Mouse (Mus musculus) thymus, adult 2 months (tissue): ENCODE results near the gene Hist1h4d. TPM values are rescaled to one million over a fixed set of nuclear protein-coding genes. Genes with fewer than 3 reads are reported as not detected.
A peak's percentile ranks its signal among the peaks of the same experiment; 100 is the strongest.
"Not testable (repeated sequence)": the region's sequence is repeated elsewhere in the genome, so short reads cannot be mapped to it uniquely, and the experiment has no call there.

Source experiments
- DNase-seq: peaks from one replicate; pipeline ENCODE4 v3.0.0; 2021
- H3K27ac ChIP-seq: fragments of 200-500 bp; 2 replicates; pipeline ENCODE4 v1.5.1; 2012; ENCODE audit warnings: low read length, control low read depth; ENCODE audit not compliant: control insufficient read depth, insufficient read depth
- H3K27me3 ChIP-seq: fragments of 200-500 bp; 2 replicates; pipeline ENCODE4 v1.6.1; 2012; ENCODE audit warnings: mild to moderate bottlenecking, low read length, moderate library complexity, mixed read lengths; ENCODE audit not compliant: control insufficient read depth, insufficient read depth
- H3K36me3 ChIP-seq: fragments of 200-500 bp; 2 replicates; pipeline ENCODE4 v1.6.1; 2012; ENCODE audit warnings: mild to moderate bottlenecking, low read length, moderate library complexity; ENCODE audit not compliant: control insufficient read depth, insufficient read depth
- H3K4me1 ChIP-seq: fragments of 200-500 bp; replicated peaks from 2 replicates; pipeline ENCODE4 v1.6.1; 2012; ENCODE audit warnings: low read length; ENCODE audit not compliant: control insufficient read depth, insufficient read depth
- H3K4me3 ChIP-seq: fragments of 200-500 bp; 2 replicates; pipeline ENCODE4 v1.5.1; 2012; ENCODE audit warnings: mild to moderate bottlenecking, low read length, control low read depth, moderate library complexity; ENCODE audit not compliant: control insufficient read depth, insufficient read depth
- CTCF ChIP-seq: fragments of 200-500 bp; IDR thresholded peaks from 2 replicates; pipeline ENCODE4 v1.5.1; 2012; ENCODE audit warnings: mild to moderate bottlenecking, control low read depth, low read length, moderate library complexity, borderline replicate concordance; ENCODE audit not compliant: control insufficient read depth, poor library complexity, insufficient read depth; ENCODE audit errors: extremely low read depth
- POLR2A ChIP-seq: fragments of 200-500 bp; IDR thresholded peaks from 2 replicates; pipeline ENCODE4 v1.6.1; 2012; ENCODE audit warnings: mild to moderate bottlenecking, low read length, control low read depth, moderate library complexity; ENCODE audit not compliant: control insufficient read depth, poor library complexity, insufficient read depth; ENCODE audit errors: extremely low read depth
- WGBS: fragments of 180-500 bp; shearing (Covaris S2); methylation state at CpG from one replicate; pipeline ENCODE4 v1.1.7; 2018; 5-methylcytosine and 5-hydroxymethylcytosine counted together
- polyA plus RNA-seq: library from polyadenylated mRNA; depleted of rRNA; stranded (reverse); fragments of >200 nt; gene quantifications from 2 replicates; pipeline ENCODE4 v1.2.3, GENCODE M21; 2012; rRNA removed

Gene Hist1h4d
- polyA plus RNA-seq: 115 and 120 TPM in 2 replicates

DNA sequence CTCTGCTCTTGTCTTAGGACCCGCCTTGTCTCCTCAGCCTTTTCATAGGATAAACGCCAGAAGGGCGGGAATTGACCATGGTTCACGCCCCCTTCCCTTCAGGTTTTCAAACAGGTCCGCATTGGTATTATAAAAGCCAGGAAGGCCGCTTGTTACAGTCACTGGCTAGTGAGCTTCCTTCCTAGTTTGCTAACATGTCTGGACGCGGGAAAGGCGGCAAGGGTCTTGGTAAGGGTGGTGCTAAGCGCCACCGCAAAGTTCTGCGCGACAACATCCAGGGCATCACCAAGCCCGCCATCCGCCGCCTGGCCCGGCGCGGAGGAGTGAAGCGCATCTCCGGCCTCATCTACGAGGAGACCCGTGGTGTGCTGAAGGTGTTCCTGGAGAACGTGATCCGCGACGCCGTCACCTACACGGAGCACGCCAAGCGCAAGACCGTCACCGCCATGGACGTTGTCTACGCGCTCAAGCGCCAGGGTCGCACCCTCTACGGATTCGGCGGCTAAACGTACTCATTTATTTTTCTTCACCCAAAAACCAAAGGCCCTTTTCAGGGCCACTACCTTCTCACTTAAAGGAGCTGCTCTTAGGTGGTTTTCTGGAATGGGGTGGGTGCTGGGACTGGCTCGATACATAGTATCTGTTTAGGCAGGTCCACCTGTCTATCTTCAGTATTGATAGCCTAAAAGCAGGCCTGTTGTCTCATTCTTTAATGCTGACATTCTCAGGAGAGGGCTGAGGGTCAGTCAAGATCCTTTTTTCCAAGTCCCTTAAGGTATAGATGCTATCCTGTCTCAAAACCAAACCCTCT lies at the start of gene Hist1h4d:
Gene Hist1h4d (plus strand): TSS at position 191 of the 811 bp plus-strand sequence.
- Histone ChIP-seq H3K27ac (peak within 1 kb of the TSS; percentile 73), H3K36me3 (no peaks in the 10 kb centered on the region)
- peak; percentile 95 for DNase-seq

DNA sequence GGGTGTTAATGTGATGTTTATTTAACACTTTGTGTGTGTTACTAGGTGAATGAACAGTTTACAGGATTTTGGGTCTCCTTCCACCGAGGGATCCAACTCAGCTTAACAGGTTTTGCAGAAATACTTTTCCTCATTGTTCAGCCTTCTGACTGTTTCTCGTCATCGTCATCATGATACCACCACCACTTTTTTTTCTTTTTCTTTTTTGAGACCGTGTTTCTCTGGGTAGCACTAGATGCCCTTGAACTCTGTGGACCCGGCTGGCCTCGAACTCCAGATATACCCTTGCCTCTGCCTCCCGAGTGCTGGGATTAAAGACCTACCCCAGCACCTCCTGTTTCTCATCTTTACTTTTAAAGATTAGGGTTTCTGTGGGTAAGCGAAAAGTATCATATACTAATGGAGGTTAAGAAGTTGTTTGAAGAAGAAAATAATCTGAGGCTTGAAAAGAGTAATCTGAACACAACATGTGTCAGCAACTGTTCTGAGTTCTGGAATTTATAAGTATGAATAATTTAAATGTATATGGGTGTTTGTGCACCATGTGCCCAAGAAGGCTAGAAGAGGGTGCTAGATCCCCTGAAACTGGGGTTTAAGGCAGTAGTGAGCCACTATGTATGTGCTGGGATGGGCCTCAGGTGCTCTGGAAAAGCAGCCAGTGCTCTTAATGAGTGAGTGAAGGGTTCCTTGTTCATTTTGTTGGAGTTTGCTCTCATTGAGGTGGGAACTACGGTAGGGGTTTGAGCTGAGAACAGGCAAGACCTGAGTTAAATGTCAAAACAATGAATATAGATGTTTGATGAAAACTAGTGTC lies 48.9 kb upstream of the Hist1h4d start:
- peak overlapping the region; percentile 5; the same call in 1 of the 2 replicates for H3K4me3 ChIP-seq
- H3K4me1 ChIP-seq: peaks cover 6% of the 10 kb centered on the region
- WGBS: 22% methylated on average over 9 of the region's 9 CpGs
- H3K27me3 ChIP-seq: no peaks in the 10 kb centered on the region
- TF ChIP-seq CTCF (no peak), POLR2A (no peak)
- no peak for DNase-seq
- no peaks in the 10 kb centered on the region for H3K36me3 ChIP-seq
- H3K27ac ChIP-seq: peak overlapping the region; percentile 82

More for the DNA sequence above, at the start of gene Hist1h4d:
- Histone ChIP-seq H3K4me3 (peak within 1 kb of the TSS; percentile 49), H3K27me3 (no peaks in the 10 kb centered on the region), H3K4me1 (peaks cover 10% of the 10 kb centered on the region)
- no peak for TF ChIP-seq CTCF
- peak; percentile 98 for TF ChIP-seq POLR2A
- WGBS: under 1% methylated on average over 43 of the region's 43 CpGs

DNA sequence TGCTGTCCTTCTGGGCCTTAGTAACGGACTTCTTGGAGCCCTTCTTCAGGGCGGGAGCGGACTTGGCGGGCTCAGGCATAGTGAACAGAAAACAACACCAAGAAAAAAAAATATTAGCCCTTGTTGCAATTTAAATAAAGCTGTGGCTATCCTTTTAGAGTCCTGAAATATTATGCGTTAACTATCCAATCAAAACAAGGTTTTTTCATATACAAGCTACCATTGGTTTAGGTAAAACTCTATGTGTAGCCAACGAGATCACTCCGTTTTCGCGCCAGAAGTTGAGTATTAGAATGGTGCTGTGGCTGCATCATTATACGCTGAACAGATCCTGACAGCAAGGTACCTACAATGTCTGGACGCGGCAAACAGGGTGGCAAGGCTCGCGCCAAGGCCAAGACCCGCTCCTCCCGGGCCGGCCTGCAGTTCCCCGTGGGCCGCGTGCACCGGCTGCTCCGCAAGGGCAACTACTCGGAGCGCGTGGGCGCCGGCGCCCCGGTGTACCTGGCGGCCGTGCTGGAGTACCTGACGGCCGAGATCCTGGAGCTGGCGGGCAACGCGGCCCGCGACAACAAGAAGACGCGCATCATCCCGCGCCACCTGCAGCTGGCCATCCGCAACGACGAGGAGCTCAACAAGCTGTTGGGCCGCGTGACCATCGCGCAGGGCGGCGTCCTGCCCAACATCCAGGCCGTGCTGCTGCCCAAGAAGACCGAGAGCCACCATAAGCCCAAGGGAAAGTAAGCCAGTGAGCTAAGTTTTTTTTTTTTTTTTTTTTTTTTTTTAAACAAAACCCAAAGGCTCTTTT lies 47.6 kb upstream of the Hist1h4d start, which contains the start of gene Hist1h2af:
Gene Hist1h2af (plus strand): TSS at position 347 of the 808 bp plus-strand sequence.
- peak; percentile 64 for DNase-seq
- not testable (repeated sequence) for H3K36me3 ChIP-seq, H3K4me1 ChIP-seq, H3K27me3 ChIP-seq
- WGBS: under 1% methylated on average over 29 of the region's 53 CpGs
- H3K27ac ChIP-seq: peak within 1 kb of the TSS; percentile 92
- H3K4me3 ChIP-seq: peak within 1 kb of the TSS; percentile 54

DNA sequence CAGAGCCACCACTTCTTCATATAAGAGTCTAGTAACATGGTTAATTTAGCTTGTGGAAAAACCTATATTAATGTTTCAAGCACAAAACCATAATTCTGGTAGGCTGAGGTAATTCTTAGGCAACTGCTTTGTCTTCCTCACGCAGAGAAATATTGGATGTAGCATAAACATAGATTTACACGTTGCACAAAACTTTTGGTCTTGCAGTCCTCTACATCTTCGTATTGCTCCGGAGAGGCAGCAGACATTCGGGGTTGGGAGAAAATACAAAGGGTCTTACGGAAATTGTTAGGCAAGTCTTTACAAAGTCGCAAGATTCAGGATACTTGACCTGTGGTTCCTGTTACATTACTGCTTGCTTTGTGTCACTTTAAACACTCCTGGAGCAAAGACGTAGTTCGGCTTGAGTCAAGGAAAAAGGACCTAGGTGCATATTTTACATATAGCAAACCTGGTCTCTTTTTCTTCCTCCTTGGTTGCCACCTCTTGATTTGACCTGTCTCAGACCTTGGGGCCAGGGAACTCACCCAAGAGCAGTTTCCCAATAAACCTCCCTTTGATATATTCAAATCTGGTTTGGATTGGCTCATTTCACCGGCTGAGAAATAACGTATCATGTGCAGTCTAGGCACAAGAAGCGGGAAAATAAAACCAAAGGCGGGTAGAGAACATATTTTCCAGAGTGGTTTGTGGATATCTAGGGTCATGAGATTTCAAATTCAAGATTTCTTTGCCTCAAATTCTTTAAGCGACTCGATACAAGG lies 46.8 kb upstream of the Hist1h4d start:
- Histone ChIP-seq H3K4me3 (no peak overlapping the region), H3K36me3 (no peaks in the 10 kb centered on the region), H3K27ac (no peak overlapping the region; the same call in none of the 2 replicates), H3K27me3 (no peaks in the 10 kb centered on the region), H3K4me1 (peaks cover 6% of the 10 kb centered on the region)
- WGBS: under 1% methylated on average over 15 of the region's 15 CpGs
- TF ChIP-seq POLR2A: no peak
- TF ChIP-seq CTCF: no peak
- no peak for DNase-seq

DNA sequence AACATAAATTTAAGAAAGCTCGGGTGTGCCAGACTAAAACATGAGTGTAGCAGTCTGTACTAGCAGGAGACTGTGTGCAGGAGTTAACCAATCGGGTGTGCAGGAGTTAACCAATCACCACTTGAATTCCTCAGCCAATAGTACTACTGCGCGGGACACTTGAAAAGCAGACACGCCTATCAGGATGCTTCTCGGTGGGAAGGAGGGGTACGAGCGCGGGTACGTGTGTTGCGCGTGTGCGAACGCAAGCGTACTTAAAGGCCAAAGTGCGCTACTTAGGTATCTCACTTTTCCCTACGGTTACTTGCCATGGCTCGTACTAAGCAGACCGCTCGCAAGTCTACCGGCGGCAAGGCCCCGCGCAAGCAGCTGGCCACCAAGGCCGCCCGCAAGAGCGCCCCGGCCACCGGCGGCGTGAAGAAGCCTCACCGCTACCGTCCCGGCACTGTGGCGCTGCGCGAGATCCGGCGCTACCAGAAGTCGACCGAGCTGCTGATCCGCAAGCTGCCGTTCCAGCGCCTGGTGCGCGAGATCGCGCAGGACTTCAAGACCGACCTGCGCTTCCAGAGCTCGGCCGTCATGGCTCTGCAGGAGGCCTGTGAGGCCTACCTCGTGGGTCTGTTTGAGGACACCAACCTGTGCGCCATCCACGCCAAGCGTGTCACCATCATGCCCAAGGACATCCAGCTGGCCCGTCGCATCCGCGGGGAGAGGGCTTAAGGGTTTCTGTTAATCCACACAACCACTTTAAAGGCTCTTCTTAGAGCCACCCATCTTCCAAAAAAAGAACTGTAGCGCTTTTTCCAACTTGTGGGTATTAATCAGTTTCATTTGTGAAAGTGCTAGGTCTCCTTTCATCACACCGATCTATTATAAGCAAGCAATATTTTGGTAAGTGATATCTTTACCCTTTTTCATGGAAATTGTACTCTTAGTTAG lies 46.0 kb upstream of the Hist1h4d start, which contains the start of gene Hist1h3g:
Gene Hist1h3g (plus strand): TSS at position 286 of the 939 bp plus-strand sequence.
- DNase-seq: peak; percentile 92
- under 1% methylated on average over 49 of the region's 62 CpGs for WGBS
- not testable (repeated sequence) for H3K27me3 ChIP-seq, H3K4me1 ChIP-seq, H3K36me3 ChIP-seq
- Histone ChIP-seq H3K27ac (peak within 1 kb of the TSS; percentile 80), H3K4me3 (peak within 1 kb of the TSS; percentile 51)
- TF ChIP-seq POLR2A: peak; percentile 69; the same call in 1 of the 2 replicates
